Mouse (Mus musculus) lung, adult 2 months (tissue): ENCODE data around the gene 6330409D20Rik.

Experiments
- CTCF ChIP-seq: fragments of 200-500 bp; IDR thresholded peaks from 2 replicates; pipeline ENCODE4 v1.5.1; 2011; ENCODE audit warnings: mild to moderate bottlenecking, low read length, control low read depth; ENCODE audit not compliant: insufficient read depth
- POLR2A ChIP-seq: fragments of 200-500 bp; IDR thresholded peaks from 2 replicates; pipeline ENCODE4 v1.6.1; 2011; ENCODE audit warnings: low read depth, mild to moderate bottlenecking, control low read depth, low read length, borderline replicate concordance; ENCODE audit errors: extremely low read depth

DNA sequence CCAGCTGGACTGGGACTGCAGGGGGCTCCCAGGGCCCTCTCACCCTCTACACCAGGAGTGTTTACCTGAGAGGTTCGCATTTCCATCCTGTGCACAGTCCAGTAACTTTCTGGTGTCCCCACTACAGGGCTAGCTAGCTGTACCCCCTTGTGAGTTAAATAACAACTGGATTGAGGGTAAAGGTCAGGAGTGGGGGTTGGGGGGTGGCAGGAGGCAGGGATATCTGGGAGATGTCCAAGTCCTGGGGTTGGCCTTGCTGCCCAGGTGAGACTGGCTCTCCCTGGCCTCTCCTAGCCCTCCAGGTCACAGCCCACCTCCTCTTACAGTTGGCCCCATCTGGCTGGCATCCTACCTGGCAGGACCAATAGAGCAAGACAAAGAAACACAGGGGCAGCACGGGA lies 36.8 kb downstream of the 6330409D20Rik start, which contains the start of gene Fpgs:
- TF ChIP-seq CTCF (no peak), POLR2A (no peak)
